ENCODE assay signal across 20 mouse cellular contexts in genomic region chr17:24780821-24781220, GRCm38 (mm10). TPM values are rescaled to one million over a fixed set of nuclear protein-coding genes. Genes with fewer than 3 reads are reported as not detected.
"Had no signal": no experiment of that assay in that cellular context is flagged by ENCODE, and none has a peak within 500 bp of the region (broad histone marks: within the 10 kb centered on the region; RNA-seq: fewer than 3 reads in every experiment).

No protein-coding gene starts in this region.

- H3K27ac ChIP-seq: kidney, postnatal 0 days; limb, embryonic 15.5 days; liver, embryonic 12.5 days; lung, embryonic 15.5 days; midbrain, embryonic 10.5 days; midbrain, embryonic 15.5 days; neural tube, embryonic 13.5 days had no signal

- H3K9ac ChIP-seq: limb, embryonic 15.5 days; liver, embryonic 12.5 days; lung, embryonic 15.5 days; midbrain, embryonic 15.5 days; neural tube, embryonic 13.5 days had no signal

- DNase-seq: kidney, adult 9 months; kidney, postnatal 36 days; layer of hippocampus, adult 9-11 months; layer of hippocampus, postnatal 36 days; lung, postnatal 14 days; right cerebral cortex, adult 18-20 months; right cerebral cortex, postnatal 25 days; thymus, postnatal 36 days had no signal

- ATAC-seq: liver, embryonic 12.5 days; midbrain, embryonic 15.5 days had no signal

- H3K36me3 ChIP-seq: limb, embryonic 15.5 days; liver, embryonic 12.5 days; lung, embryonic 15.5 days; midbrain, embryonic 10.5 days; midbrain, embryonic 15.5 days; neural tube, embryonic 13.5 days had no signal

- H3K4me2 ChIP-seq: limb, embryonic 15.5 days; liver, embryonic 12.5 days; lung, embryonic 15.5 days; midbrain, embryonic 15.5 days; neural tube, embryonic 13.5 days had no signal

- H3K27me3 ChIP-seq: limb, embryonic 15.5 days; lung, embryonic 15.5 days; midbrain, embryonic 15.5 days; neural tube, embryonic 13.5 days had no signal

- H3K9me3 ChIP-seq: limb, embryonic 15.5 days; liver, embryonic 12.5 days; lung, embryonic 15.5 days; midbrain, embryonic 10.5 days; midbrain, embryonic 15.5 days; neural tube, embryonic 13.5 days had no signal

- H3K4me3 ChIP-seq: limb, embryonic 15.5 days; liver, embryonic 12.5 days; lung, embryonic 15.5 days; midbrain, embryonic 10.5 days; midbrain, embryonic 15.5 days; neural tube, embryonic 13.5 days had no signal

- H3K4me1 ChIP-seq: limb, embryonic 15.5 days; liver, embryonic 12.5 days; lung, embryonic 15.5 days; midbrain, embryonic 10.5 days; midbrain, embryonic 15.5 days; neural tube, embryonic 13.5 days had no signal

RNA-seq across cellular contexts. Expression of gene Meiob, which starts 23.3 kb away (rescaled TPM):
- total RNA-seq: layer of hippocampus, adult 18-20 months; layer of hippocampus, postnatal 36 days; left cerebral cortex, adult 8-10 months; left cerebral cortex, postnatal 25 days had no signal
- polyA plus RNA-seq: limb, embryonic 11.5 days; limb, embryonic 15.5 days; lung, embryonic 15.5 days; midbrain, embryonic 15.5 days; neural tube, embryonic 13.5 days; small intestine, adult 2 months had no signal

RNA-seq across cellular contexts. Expression of gene Hs3st6, which starts 28.0 kb away (rescaled TPM):
- total RNA-seq: layer of hippocampus, postnatal 36 days had no signal
- polyA plus RNA-seq: liver, embryonic 12.5 days had no signal

RNA-seq across cellular contexts. Expression of gene Rpl3l, which starts 53.2 kb away (rescaled TPM):
- polyA plus RNA-seq: limb, embryonic 11.5 days; limb, embryonic 15.5 days; liver, embryonic 12.5 days; lung, embryonic 15.5 days; midbrain, embryonic 10.5 days; midbrain, embryonic 15.5 days; neural tube, embryonic 13.5 days had no signal
